Mouse (Mus musculus): ENCODE data around the gene Cyp2f2. TPM values are rescaled to one million over a fixed set of nuclear protein-coding genes. Genes with fewer than 3 reads are reported as not detected.

Gene Cyp2f2
- polyA plus RNA-seq, 1 experiment = 1.7 TPM

DNA sequence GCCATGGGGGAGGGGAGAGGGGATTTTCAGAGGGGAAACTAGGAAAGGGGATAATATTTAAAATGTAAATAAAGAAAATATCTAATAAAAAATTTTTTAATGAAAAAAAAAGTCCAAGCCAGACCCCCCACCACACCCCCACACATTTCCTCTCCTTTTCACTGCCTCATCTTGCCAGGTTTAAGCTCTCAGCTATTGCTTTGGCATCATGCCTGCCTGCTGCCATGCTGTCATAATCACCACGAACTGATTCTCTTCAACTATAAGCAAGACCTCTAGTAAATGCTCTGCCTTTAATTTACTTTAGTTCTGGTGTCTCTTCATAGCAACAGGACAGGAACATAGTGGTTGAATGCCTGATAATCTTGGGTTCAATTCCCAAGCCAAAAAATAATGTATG, 62.8 kb downstream of the Cyp2f2 start:
- Histone ChIP-seq H3K4me3 (ENCODE audit: insufficient read depth, low read length) (no peak overlapping the region), H3K27ac (ENCODE audit: insufficient read depth, low read length) (no peak overlapping the region), H3K4me1 (ENCODE audit: control insufficient read depth, insufficient read depth, low read length) (peaks cover 3% of the 10 kb centered on the region)
- TF ChIP-seq CTCF (IDR thresholded peaks at IDR 0.05; ENCODE audit: extremely low read depth, insufficient read depth, low read length) (no peak), POLR2A (IDR thresholded peaks at IDR 0.05; ENCODE audit: extremely low read depth, insufficient read depth, low read length) (no peak)

Other genes with a start within 250 kb of the Cyp2f2 start
- gene Cyp2a22, start 180.5 kb upstream of the Cyp2f2 start, polyA plus RNA-seq (2012; rRNA removed) = not detected in 2 replicates
- not detected in 2 replicates for gene Cyp2a12, start 90.8 kb upstream of the Cyp2f2 start, polyA plus RNA-seq (2012; rRNA removed)
- not detected in 2 replicates for gene Cyp2t4, start 33.8 kb downstream of the Cyp2f2 start, polyA plus RNA-seq (2012; rRNA removed)
- gene Egln2, start 46.9 kb downstream of the Cyp2f2 start, polyA plus RNA-seq (2012; rRNA removed) = 111 and 112 TPM in 2 replicates
- 150 and 154 TPM in 2 replicates for gene Rab4b, start 59.0 kb downstream of the Cyp2f2 start, polyA plus RNA-seq (2012; rRNA removed)
- not detected in 2 replicates for gene Gm21983, start 61.2 kb downstream of the Cyp2f2 start, polyA plus RNA-seq (2012; rRNA removed)
- gene Mia, start 61.2 kb downstream of the Cyp2f2 start, polyA plus RNA-seq (2012; rRNA removed) = 4.8 and 7.7 TPM in 2 replicates
- gene BC024978, start 75.9 kb downstream of the Cyp2f2 start, polyA plus RNA-seq (2012; rRNA removed) = 14.9 and 15.2 TPM in 2 replicates
- 175 and 176 TPM in 2 replicates for gene Snrpa, start 76.4 kb downstream of the Cyp2f2 start, polyA plus RNA-seq (2012; rRNA removed)
- gene Itpkc, start 108.8 kb downstream of the Cyp2f2 start, polyA plus RNA-seq (2012; rRNA removed) = 5.8 and 6.8 TPM in 2 replicates
- gene Coq8b, start 113.1 kb downstream of the Cyp2f2 start, polyA plus RNA-seq (2012; rRNA removed) = 30.6 and 31.8 TPM in 2 replicates
- 108 TPM in 2 replicates for gene Numbl, start 138.5 kb downstream of the Cyp2f2 start, polyA plus RNA-seq (2012; rRNA removed)
- gene Ltbp4, start 217.8 kb downstream of the Cyp2f2 start, polyA plus RNA-seq (2012; rRNA removed) = 54.5 and 62.3 TPM in 2 replicates
- gene Shkbp1, start 236.1 kb downstream of the Cyp2f2 start, polyA plus RNA-seq (2012; rRNA removed) = 64.2 and 73.8 TPM in 2 replicates
- 0.75 TPM in 1 of 2 replicates, not detected in the other for gene Gm20479, start 237.5 kb downstream of the Cyp2f2 start, polyA plus RNA-seq (2012; rRNA removed)